Mouse (Mus musculus): Measurements from ENCODE around the gene Fbxo11.

GRCm38 (mm10) chr17:87963081-87964075 lies 101.7 kb downstream of the Fbxo11 start:
- TF ChIP-seq GATA1 (IDR thresholded peaks at IDR 0.05; ENCODE audit: borderline replicate concordance, low read length), result no peak
- no peak for TF ChIP-seq FLI1 (IDR thresholded peaks at IDR 0.05; ENCODE audit: low read length)
